Mouse (Mus musculus): ENCODE results near the gene Kcnt2.

The Kcnt2 gene

GRCm38 (mm10) chr1:140245876-140246597 lies at the start of gene Kcnt2:
TSS of gene Kcnt2 (plus strand) at chr1:140246158.
- no peak for DNase-seq (ENCODE audit: low spot score in 2 of 2)

- DNase-seq (ENCODE audit: low spot score in 2 of 2) = no peak
Measured at GRCm38 (mm10) chr1:140205329-140205728, 40.6 kb upstream of the Kcnt2 start.

GRCm38 (mm10) chr1:140225221-140225620 lies 20.7 kb upstream of the Kcnt2 start:
- no peak for DNase-seq (ENCODE audit: low spot score in 2 of 2)

- DNase-seq (ENCODE audit: low spot score in 2 of 2) = no peak
Measured at GRCm38 (mm10) chr1:140226673-140227072, 19.3 kb upstream of the Kcnt2 start.

GRCm38 (mm10) chr1:140245465-140245864 lies 493 bp upstream of the Kcnt2 start:
- DNase-seq (ENCODE audit: low spot score in 2 of 2) = no peak

- DNase-seq (ENCODE audit: low spot score in 2 of 2) = no peak
Measured at GRCm38 (mm10) chr1:140264696-140265095, 18.7 kb downstream of the Kcnt2 start.

GRCm38 (mm10) chr1:140266047-140266446 lies 20.1 kb downstream of the Kcnt2 start:
- no peak for DNase-seq (ENCODE audit: low spot score in 2 of 2)

- DNase-seq (ENCODE audit: low spot score in 2 of 2) = no peak
Measured at GRCm38 (mm10) chr1:140266643-140267286, 20.8 kb downstream of the Kcnt2 start.

- no peak for DNase-seq (ENCODE audit: low spot score in 2 of 2)
Measured at GRCm38 (mm10) chr1:140267288-140267687, 21.3 kb downstream of the Kcnt2 start.

GRCm38 (mm10) chr1:140273624-140274023 lies 27.7 kb downstream of the Kcnt2 start:
- no peak for DNase-seq (ENCODE audit: low spot score in 2 of 2)

GRCm38 (mm10) chr1:140275813-140276212 lies 29.9 kb downstream of the Kcnt2 start:
- no peak for DNase-seq (ENCODE audit: low spot score in 2 of 2)

GRCm38 (mm10) chr1:140293140-140293539 lies 47.2 kb downstream of the Kcnt2 start:
- DNase-seq (ENCODE audit: low spot score in 2 of 2) = no peak

- DNase-seq (ENCODE audit: low spot score in 2 of 2) = no peak
Measured at GRCm38 (mm10) chr1:140295482-140295881, 49.5 kb downstream of the Kcnt2 start.

- no peak for DNase-seq (ENCODE audit: low spot score in 2 of 2)
Measured at GRCm38 (mm10) chr1:140304244-140304643, 58.3 kb downstream of the Kcnt2 start.

- DNase-seq (ENCODE audit: low spot score in 2 of 2) = no peak
Measured at GRCm38 (mm10) chr1:140305344-140305743, 59.4 kb downstream of the Kcnt2 start.

- no peak for DNase-seq (ENCODE audit: low spot score in 2 of 2)
Measured at GRCm38 (mm10) chr1:140306339-140306738, 60.4 kb downstream of the Kcnt2 start.

GRCm38 (mm10) chr1:140310739-140311138 lies 64.8 kb downstream of the Kcnt2 start:
- DNase-seq (ENCODE audit: low spot score in 2 of 2) = no peak

- no peak for DNase-seq (ENCODE audit: low spot score in 2 of 2)
Measured at GRCm38 (mm10) chr1:140325088-140325487, 79.1 kb downstream of the Kcnt2 start.

- no peak for DNase-seq (ENCODE audit: low spot score in 2 of 2)
Measured at GRCm38 (mm10) chr1:140326709-140327108, 80.8 kb downstream of the Kcnt2 start.

- no peak for DNase-seq (ENCODE audit: low spot score in 2 of 2)
Measured at GRCm38 (mm10) chr1:140333702-140334101, 87.7 kb downstream of the Kcnt2 start.

- no peak for DNase-seq (ENCODE audit: low spot score in 2 of 2)
Measured at GRCm38 (mm10) chr1:140338417-140338816, 92.5 kb downstream of the Kcnt2 start.

- DNase-seq (ENCODE audit: low spot score in 2 of 2) = no peak
Measured at GRCm38 (mm10) chr1:140339368-140339767, 93.4 kb downstream of the Kcnt2 start.

- DNase-seq (ENCODE audit: low spot score in 2 of 2) = no peak
Measured at GRCm38 (mm10) chr1:140364787-140365186, 118.8 kb downstream of the Kcnt2 start.

Data from spleen, postnatal 36 days (tissue).